Mouse (Mus musculus): Measurements from ENCODE around the gene Clp1. TPM values are rescaled to one million over a fixed set of nuclear protein-coding genes. Genes with fewer than 3 reads are reported as not detected.

The Clp1 gene
- total RNA-seq, 2 experiments from 2014 or later, result 4.9 to 5.8 TPM

DNA sequence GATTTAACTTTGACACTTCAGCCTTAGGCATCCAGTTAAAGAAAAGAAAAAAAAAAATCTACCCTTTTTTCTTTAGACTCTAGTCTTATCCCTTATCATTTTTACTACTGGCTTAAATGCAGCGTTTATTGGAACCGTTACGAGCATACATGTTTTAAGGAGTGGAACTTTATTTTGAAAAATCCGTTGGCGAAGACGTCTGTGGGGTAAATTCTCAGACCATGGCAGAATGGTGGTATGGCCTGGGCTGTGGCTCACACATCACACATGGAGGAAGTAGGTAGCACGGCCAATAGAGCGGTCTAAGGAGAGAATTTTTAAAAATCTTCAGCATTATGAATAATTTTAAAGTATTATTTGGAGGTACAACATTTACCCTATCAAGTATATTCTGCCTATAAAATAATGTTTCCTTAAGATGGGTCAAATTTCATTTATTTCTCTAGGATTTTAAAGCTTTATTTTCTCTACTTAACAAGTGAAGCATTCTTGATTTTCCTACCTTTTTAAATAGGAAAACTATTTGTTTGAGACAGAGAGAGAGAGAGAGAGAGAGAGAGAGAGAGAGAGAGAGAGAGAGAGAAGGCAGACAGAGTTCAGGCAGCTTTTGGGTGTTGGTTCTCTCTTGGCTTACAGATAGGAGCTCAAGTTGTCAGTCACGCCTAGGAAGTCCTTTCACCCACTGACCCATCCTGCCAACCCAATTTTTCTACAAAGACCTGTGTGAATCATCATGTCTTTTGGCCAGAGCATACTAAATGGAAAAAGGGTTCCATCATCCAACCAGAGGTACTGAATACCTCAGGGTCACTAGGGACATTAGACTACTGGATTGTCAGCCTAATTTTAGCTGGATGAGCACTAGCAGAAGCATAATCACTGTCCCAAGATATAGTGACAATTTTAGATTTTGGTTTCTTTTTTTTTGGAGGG lies 10.5 kb downstream of the Clp1 start:
- intact Hi-C loops (cut with DNase I), result no loop called here

GRCm38 (mm10) chr2:84715562-84716361 lies 11.4 kb downstream of the Clp1 start:
- intact Hi-C loops (cut with DNase I), result no loop called here
- peak; percentile 60 to 64 for DNase-seq

More for the DNA sequence above, 10.5 kb downstream of the Clp1 start:
- no peak for DNase-seq

- peak; percentile 99 for DNase-seq
- intact Hi-C loops (cut with DNase I), result loop anchor here (5.0 kb wide), 1 partner anchor 38 kb away; the partner anchor contains the start of genes Gm28635, Med19 and Tmx2
Measured at GRCm38 (mm10) chr2:84714811-84715561, 12.2 kb downstream of the Clp1 start, which contains the start of gene Zdhhc5. TSS of gene Zdhhc5 (minus strand) at chr2:84715180.

GRCm38 (mm10) chr2:84714422-84714810 lies 12.7 kb downstream of the Clp1 start:
- intact Hi-C loops (cut with DNase I), result loop anchor here (5.0 kb wide), 1 partner anchor 37 kb away; the partner anchor contains the start of genes Gm28635, Med19 and Tmx2
- no peak for DNase-seq

DNA sequence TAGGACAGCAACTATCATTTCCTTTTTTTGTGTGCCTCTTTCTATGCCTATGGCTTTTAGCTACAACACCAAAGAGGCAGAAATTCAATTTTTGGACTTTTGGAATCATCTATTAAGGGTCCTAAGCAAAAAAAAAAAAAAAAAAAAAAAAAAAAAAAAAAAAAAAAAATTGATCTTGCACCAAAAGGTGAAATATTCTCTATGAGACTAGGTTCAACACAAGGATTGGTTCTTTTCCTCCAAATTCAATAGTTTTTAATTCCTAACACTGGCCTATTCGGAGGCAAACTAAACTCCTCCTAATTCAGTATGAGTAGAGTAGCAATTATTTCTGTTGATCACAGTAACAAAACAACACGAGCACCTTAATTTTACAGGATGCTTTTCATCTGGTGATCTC lies 15.3 kb downstream of the Clp1 start:
- no peak for DNase-seq
- intact Hi-C loops (cut with DNase I), result loop anchor here (5.0 kb wide), 1 partner anchor 35 kb away; the partner anchor contains the start of genes Gm28635, Med19 and Tmx2

GRCm38 (mm10) chr2:84707523-84707922 lies 19.6 kb downstream of the Clp1 start:
- no peak for DNase-seq
- intact Hi-C loops (cut with DNase I), result no loop called here

DNA sequence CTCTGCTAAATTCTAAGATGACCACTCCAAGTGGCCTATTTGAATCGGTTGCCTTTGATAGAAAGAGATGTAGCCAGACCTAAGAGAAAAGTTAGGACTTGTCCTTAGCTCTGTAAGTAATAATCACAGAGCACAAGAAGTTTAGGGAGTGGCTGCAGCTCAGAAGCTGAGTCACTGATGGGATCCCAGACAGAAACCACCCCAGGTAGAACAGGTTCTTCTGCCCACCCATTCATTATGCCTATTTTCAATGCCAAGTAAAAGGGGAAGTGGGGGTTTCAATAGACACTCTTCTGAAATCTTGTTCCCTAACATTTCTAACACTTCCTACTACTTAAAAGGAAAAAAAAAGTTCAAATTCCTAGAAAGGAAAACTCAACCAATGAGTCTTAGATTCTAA lies 21.9 kb downstream of the Clp1 start:
- intact Hi-C loops (cut with DNase I), result no loop called here

DNA sequence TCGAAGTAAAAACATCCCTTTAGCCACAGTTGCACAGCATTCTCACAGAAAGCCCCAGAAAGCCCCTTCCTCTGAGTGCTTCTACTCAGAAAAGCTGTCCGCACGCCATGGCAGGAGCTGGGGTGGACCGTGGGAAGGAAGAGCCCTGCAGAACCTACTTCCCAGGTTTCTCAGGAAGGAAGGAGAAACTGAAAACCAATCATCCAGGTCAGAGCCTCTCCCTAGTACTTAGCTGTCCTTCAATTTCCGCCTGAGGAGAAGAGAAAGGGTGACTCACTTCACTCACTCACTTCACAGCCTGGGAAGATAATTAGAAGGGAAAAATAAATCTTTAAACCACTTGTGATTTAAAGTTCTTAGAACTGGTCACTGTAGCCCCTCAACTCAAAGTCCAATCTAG lies 22.8 kb downstream of the Clp1 start:
- no peak for DNase-seq
- intact Hi-C loops (cut with DNase I), result no loop called here

More for the DNA sequence above, 21.9 kb downstream of the Clp1 start:
- no peak for DNase-seq

DNA sequence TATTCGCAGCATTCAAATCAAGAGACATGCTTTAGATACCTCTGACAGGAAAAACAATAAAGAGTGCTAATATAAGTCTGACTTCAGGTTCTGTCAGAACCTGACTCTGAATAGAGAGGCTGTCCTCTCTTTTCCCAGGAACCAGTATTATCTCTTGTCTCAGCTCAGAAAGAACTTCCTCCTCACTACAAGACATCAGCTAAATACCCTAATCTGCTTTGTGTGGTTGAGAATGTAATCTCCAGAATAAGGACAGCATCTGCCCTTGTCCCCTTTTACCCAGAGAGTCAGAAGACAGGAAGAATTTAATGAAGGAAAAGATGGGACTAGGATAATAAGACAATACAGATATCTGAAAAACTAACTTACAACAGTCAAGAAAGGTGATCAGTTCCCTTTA lies 23.7 kb downstream of the Clp1 start:
- intact Hi-C loops (cut with DNase I), result no loop called here
- DNase-seq, result no peak

DNA sequence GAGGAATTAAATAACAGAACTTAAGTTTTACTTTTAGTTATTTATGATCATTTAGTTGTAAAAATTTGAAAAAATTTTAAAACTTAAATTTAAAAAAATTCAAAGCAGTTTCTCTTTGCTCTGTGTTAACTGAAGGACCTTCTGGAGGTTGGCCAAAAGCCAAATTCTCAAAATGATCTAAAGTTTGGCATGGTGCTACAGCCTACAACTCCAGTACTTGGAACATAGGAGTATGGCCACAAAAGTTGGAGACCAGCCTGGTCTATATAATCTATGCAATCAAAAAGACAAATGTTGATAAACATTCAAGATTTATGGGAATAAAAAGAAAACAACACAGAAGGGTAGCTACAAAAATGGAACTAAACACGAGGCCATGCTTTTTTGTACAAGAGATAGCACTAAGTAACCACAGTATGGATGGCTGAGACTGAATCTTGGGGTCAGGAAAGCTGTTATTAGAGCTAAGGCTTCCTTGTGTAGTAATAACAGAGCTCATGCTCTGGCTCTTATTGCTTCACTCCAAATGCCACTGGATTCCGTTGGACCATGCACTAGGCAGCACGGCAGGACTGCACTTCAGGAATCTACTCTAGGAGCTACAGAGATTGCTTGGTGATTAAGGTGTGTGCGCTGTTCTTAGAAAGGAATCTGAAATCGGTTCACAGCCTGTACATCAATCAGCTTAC lies 32.0 kb downstream of the Clp1 start:
- DNase-seq, result no peak

DNA sequence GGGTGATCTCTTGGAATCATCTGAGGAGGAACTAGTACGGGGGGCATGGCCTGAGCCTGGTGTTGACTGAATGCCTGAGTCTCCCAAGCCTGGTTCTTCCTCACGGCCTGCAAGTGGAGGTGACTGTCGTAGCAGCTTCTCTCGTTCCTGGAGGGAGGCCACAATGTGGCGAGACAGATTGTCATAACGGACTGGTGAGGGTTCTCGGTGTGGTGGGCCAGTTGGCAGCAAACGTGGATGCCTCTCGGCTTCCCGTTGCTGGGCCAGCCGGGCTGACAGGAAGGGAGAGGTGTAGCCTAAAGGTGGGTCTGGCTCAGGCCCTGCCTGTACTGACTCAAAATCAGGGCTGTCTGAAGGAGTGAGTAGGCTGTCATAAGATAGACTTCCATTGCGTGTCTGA lies 37.1 kb downstream of the Clp1 start:
- DNase-seq, result no peak
- intact Hi-C loops (cut with DNase I), result no loop called here

More for the DNA sequence above, 32.0 kb downstream of the Clp1 start:
- intact Hi-C loops (cut with DNase I), result no loop called here

GRCm38 (mm10) chr2:84688080-84688844 lies 38.9 kb downstream of the Clp1 start:
- intact Hi-C loops (cut with DNase I), result no loop called here
- DNase-seq, result no peak

GRCm38 (mm10) chr2:84682605-84683183 lies 44.5 kb downstream of the Clp1 start:
- intact Hi-C loops (cut with DNase I), result no loop called here
- DNase-seq, result no peak

DNA sequence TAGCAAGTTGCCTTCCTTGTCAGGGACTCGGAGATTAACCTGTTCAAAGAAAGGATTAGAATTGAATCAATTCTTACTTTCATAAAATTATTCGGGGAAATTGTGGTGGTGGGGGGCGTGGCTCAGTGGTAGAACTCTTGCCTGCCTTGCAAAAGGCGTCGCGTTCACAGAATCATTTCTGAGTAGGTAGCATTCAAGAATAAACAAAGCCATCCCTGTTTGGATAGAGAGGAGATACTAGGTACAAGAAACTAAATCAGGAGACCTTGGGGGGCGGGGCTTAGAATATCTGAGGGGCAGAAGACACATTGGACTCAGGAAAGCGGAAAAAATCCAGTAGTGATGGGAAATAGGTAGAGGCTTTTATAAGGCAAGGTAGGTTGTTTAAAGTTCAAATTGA lies 48.1 kb downstream of the Clp1 start, which contains the start of gene Tmx2:
Tmx2 (minus strand) TSS at position 125 of the 400 bp plus-strand sequence.
- intact Hi-C loops (cut with DNase I), result loop anchor here (5.0 kb wide), 1 partner anchor 33 kb away; no protein-coding TSS in a partner anchor
- no peak for DNase-seq

GRCm38 (mm10) chr2:84677968-84678880 lies 48.9 kb downstream of the Clp1 start, which contains the start of the genes Gm28635 and Med19:
TSS of gene Gm28635 (minus strand) at chr2:84678041.
TSS of gene Med19 (plus strand) at chr2:84678402.
- DNase-seq, result peak; percentile 86 to 93
- intact Hi-C loops (cut with DNase I), result loop anchor here (5.0 kb wide), 1 partner anchor 34 kb away; no protein-coding TSS in a partner anchor

DNA sequence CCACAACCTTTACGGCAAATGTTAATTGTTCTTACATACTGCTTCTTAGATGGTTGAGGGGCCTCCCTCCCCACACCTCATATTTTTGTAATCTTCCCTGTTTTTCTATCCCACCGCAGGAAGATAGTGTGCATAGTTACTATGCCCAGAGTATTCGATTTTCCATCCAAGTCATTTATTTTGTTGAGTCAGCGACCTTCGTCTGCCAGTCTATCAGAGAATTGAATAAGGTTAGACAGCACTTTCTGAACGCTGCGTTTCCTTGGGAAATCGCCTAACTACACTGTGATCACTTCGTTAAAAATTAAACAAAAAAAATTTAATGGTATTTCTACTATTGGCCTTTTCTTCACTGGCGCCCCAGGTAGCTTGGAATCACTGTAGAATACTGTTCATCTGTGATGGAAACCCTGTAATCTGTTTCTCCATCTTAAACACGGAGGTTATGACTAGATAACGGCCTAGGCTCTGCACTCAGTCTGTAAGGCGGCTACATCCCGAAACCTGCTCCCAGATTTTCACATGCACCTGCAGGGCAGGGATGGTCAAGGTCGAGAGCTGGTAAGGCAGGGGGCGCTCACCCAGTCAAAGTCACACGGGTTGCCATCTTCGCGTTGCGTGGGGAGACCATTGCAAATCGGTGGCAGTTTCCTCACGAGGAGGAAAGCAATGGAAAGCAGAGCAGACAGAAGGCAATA lies 49.7 kb downstream of the Clp1 start:
- intact Hi-C loops (cut with DNase I), result loop anchor here (5.0 kb wide), 1 partner anchor 35 kb away; no protein-coding TSS in a partner anchor
- no peak for DNase-seq
